Mouse (Mus musculus) embryonic stem cell, embryonic (primary cell): ENCODE measurements at regions not wholly inside any gene's neighbourhood (a gene's known extent, or its start where the extent isn't known, plus 50 kb on each side); places are given as distances from the start of the nearest gene placed in this dataset.
"Not testable (repeated sequence)": the region's sequence is repeated elsewhere in the genome, so short reads cannot be mapped to it uniquely, and the experiment has no call there.

Experiments used
- CTCF ChIA-PET, 4 experiments: fragments of 300-600 bp in 2 of 4; fragments of 350-600 bp in 2 of 4; sonication (Branson Sonifier 250); formaldehyde crosslinking; loops; one replicate each; lab custom pipeline; 2022; ENCODE audit warnings: inconsistent platforms in 2 of 4; lab: Charles Lee
- POLR2A ChIA-PET, 4 experiments: fragments of 300-600 bp in 2 of 4; fragments of 350-600 bp in 2 of 4; sonication (Branson Sonifier 250); formaldehyde crosslinking; loops; one replicate each; lab custom pipeline; 2022; ENCODE audit warnings: antibody characterized with exemption in 4 of 4, inconsistent platforms in 1 of 4; lab: Charles Lee

DNA sequence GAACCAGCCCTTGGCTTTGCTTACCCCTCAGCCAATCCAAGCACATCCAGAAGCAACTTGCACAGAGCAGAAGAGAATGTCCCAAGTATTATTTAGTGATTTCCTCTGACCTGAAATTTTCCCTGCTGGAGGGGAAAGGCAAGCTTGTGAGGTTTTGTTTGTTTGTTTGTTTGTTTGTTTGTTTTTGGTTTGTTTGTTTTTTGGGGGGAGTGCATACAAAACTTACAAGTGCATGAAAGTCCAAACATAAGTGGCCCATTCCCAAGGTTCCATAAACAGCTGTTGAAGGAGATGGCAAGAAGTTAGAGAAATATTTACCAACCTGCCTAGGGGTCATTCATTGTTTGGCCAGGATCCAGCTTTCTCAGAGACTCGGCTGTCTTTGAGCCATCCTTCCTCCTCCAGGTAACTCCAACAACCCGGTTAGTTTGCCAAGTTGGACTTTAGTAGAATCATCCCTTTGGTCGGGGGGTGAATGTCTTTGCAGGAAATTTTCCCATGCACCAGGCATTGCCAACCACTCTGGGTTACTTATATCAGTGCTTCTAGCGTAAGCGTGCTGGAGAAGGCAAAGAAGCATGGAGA is 175.3 kb downstream of the Ifng start:
- ChIA-PET POLR2A (no interaction called here), CTCF (no interaction called here)

- CTCF ChIA-PET: no interaction called here
- POLR2A ChIA-PET: no interaction called here
These were observed 176.6 kb downstream of the Ifng start for GRCm38 (mm10) chr10:118617291-118618044.

GRCm38 (mm10) chr10:118618251-118618650 is 177.4 kb downstream of the Ifng start:
- POLR2A ChIA-PET, CTCF ChIA-PET: not testable (repeated sequence)

- ChIA-PET CTCF (interaction anchor here in 1 of 4 experiments (0.6 kb wide), 1 partner anchor 253 kb away, joined by 3 read pairs; no protein-coding TSS in a partner anchor), POLR2A (interaction anchor here in 1 of 4 experiments (0.7 kb wide), 1 partner anchor 601 kb away, joined by 4 read pairs; no protein-coding TSS in a partner anchor)
These were observed 178.1 kb downstream of the Ifng start for GRCm38 (mm10) chr10:118618766-118619600.

DNA sequence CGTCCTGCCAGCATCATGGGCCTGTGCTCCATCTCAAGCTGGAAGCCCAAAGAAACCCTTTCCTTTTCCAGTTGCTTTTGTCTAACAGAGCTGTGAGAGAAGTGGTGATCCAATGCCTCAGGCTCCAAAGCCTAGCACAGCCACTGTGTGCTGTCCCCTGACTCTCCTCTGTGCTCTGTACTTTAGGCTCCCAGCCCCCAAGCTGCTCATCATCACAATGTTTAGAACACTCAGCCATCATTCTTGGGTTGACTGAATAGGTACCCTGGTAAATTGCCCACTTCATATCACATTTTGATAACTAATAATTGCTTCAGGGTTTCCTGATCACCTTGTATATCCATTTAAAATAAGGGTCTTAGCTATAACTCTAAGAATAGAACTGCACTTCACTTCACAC is 178.8 kb downstream of the Ifng start:
- ChIA-PET POLR2A (interaction anchor here in 1 of 4 experiments (0.7 kb wide), 1 partner anchor 600 kb away, joined by 4 read pairs; no protein-coding TSS in a partner anchor), CTCF (interaction anchor here in 1 of 4 experiments (0.6 kb wide), 1 partner anchor 254 kb away, joined by 3 read pairs; no protein-coding TSS in a partner anchor)

DNA sequence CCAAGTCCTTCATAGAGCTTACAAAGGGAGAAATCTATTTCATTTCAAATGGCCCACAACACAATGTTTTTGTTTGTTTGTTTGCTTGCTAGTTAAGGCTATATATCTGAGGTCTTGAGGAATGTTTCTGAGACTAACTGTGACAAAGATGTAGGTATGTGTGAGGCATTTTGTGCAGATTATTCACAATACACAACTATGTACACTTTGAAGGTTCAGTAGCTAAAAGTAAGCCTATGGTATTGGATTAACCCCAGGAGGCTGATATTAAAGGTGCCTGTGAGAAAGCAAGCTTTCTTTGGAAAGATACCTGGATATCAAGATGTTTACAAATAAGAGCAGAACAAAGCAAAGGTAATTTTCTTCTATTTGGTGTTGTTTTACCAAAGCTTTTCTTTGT is 179.8 kb downstream of the Ifng start:
- ChIA-PET CTCF (no interaction called here), POLR2A (interaction anchor here in 3 of 4 experiments (0.5 to 0.7 kb wide), 4 partner anchors 435 to 1073 kb away, joined by 3 to 4 read pairs (median 4); no protein-coding TSS in a partner anchor)

DNA sequence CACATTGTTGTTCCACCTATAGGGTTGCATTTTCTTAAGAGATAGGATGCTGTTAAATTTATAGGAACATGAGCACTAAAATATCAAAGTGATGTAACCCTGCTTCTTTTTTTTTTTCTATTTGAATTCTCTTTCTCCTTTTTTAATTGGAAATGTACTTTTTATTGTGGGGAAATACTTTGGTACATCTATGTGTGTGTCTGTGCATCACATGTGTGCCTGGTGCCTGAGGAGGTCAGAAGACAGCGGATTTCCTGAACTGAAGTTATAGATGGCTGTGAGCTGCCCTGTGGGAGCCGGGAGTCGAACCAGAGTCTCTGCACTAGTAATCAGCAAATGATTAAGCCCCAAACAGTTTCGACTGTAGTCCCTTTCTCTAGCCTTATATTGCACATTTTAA is 180.7 kb downstream of the Ifng start:
- CTCF ChIA-PET: no interaction called here
- POLR2A ChIA-PET: interaction anchor here in 1 of 4 experiments (0.5 kb wide), 1 partner anchor 1510 kb away, joined by 3 read pairs; no protein-coding TSS in a partner anchor

DNA sequence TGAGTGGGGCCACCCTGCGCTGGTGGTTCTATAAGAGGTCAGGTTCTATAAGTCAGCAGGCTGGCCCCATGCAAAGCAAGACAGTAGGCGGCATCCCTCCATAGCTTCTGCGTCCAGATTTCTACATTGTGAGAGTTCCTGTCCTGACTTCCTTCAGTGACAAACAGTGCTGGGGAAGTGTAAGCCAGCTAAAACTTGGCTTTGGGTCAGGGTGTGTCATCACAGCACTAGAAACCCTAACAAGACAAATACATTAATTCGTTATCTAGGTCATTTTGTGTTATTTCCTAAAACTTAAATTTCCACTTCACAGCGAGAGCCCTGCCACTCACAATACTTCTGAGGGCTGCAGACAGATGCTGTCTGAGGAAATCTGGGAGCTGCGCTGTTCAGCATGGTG is 181.3 kb downstream of the Ifng start:
- CTCF ChIA-PET: no interaction called here
- POLR2A ChIA-PET: no interaction called here

DNA sequence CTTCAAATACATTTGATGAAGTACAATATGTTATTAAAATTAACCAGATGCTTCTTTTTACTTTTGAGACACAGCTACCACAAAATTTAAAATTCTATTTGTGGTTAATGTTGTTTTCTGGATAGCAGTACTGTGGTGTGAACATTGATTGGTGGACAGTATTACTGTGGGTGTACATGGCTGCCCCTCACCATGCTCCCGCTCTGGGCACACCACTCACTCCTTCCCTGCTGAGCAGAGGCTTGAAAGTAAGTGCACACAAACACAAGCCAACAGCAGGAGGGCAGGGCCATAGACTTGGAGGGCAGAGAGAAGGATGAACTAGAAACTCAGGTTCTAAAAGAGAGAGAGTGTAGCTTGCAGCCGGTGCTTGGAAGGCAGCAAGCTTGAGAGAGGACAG is 182.1 kb downstream of the Ifng start:
- POLR2A ChIA-PET: no interaction called here
- CTCF ChIA-PET: no interaction called here

GRCm38 (mm10) chr10:118624368-118624767 is 183.5 kb downstream of the Ifng start:
- CTCF ChIA-PET: no interaction called here

GRCm38 (mm10) chr10:118628000-118628399 is 187.2 kb downstream of the Ifng start:
- POLR2A ChIA-PET: no interaction called here
- CTCF ChIA-PET: no interaction called here

More at GRCm38 (mm10) chr10:118624368-118624767, 183.5 kb downstream of the Ifng start:
- POLR2A ChIA-PET: no interaction called here

- CTCF ChIA-PET: interaction anchor here in 1 of 4 experiments (0.6 kb wide), 1 partner anchor 249 kb away, joined by 4 read pairs; no protein-coding TSS in a partner anchor
- POLR2A ChIA-PET: interaction anchor here in 2 of 4 experiments (0.5 to 0.6 kb wide), 2 partner anchors 57 to 681 kb away, joined by 5 to 6 read pairs; no protein-coding TSS in a partner anchor
These were observed 188.7 kb downstream of the Ifng start for GRCm38 (mm10) chr10:118629360-118630040.

GRCm38 (mm10) chr10:118631786-118632185 is 190.9 kb downstream of the Ifng start:
- CTCF ChIA-PET: no interaction called here
- POLR2A ChIA-PET: no interaction called here

DNA sequence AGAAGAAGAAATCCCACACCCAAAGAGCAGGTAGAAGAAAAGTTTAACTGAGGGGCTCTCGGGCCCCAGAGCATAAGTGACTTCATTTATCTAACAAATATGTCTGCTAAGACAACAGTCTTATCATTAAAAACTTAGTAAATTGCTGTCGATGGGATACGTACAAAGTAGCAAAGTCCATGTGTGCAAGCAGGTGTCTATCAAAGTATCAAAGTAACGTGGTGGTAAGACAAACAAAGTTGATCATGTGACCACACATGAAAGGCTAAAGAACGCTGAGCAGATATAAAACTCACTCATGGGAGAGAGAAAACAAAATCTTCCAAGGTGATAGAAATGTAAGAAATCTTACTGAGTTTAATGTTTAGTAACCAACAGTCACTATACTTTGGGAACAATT is 191.3 kb downstream of the Ifng start:
- POLR2A ChIA-PET: no interaction called here

DNA sequence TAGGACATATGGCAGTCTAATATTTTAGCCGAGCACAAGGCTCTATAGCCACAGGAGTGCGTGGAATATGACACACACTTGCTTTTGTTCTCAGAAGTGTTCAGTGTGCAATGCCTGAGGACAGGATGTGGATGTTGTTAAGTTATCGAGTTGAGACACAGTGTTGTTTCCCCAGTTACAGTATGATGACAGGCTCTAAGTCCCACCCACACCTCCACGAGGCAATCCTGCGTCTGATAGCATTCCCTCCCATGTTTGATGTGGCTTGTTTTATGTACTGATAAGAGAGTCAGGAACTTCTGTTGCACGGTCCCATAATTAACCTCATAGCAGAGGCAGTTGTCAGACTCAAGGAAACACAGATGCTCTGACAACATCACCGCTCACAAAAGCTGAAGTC is 192.6 kb downstream of the Ifng start:
- POLR2A ChIA-PET: no interaction called here
- CTCF ChIA-PET: no interaction called here

More for the DNA sequence above, 191.3 kb downstream of the Ifng start:
- CTCF ChIA-PET: no interaction called here

DNA sequence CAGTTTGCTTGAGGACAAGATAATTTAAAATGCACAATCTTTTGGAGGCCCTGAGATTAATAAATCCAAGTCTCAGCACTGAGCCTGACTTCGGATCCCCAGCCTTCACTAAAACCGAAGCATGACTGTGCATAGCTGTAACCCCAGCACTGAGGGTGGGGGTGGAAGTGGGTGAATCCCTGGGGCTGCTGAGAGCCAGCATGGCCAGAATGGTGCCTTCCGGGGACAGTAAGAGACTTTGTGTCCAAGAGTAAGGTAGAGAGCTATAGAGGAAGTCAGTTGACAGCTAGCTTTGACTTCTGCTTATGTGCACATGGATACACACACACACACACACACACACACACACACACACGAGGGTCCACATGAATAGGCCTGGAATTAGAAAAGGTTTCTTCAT is 198.3 kb downstream of the Ifng start:
- CTCF ChIA-PET: no interaction called here

DNA sequence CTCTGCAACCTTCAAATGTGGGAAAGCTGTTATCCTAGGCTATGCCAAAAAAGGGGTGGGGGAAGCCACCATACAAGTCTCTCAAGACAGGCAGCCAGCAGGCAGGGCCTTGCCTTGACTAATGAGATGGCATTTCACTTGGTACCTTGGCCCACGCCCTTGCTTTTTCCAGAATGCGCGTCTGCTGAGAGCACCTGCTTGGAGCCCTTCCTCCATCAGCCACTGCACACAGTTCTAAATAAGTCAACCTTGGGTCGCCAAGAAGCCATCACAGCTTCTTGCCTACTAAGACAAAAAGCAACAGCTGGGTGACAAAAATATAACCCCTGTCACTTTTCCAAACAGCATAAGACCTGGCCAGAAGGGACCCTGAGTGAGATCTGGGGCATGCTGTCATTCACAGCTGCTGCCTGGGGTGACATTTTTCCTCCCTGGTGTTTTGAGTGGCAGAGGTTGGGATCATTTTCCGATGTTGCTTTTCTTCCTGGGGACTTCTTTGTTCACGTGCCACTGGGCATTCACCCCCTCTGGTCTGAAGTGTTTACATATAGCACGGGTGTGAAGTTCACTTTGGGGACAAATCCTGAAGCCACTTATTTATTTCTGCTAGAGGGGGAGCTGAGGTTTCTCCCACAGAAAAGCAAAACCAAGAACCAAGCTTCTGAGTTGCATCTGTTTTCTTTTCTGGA is 199.4 kb downstream of the Ifng start:
- CTCF ChIA-PET: interaction anchor here in 1 of 4 experiments (0.6 kb wide), 1 partner anchor 751 kb away, joined by 3 read pairs; no protein-coding TSS in a partner anchor
- POLR2A ChIA-PET: no interaction called here

More for the DNA sequence above, 198.3 kb downstream of the Ifng start:
- POLR2A ChIA-PET: no interaction called here

DNA sequence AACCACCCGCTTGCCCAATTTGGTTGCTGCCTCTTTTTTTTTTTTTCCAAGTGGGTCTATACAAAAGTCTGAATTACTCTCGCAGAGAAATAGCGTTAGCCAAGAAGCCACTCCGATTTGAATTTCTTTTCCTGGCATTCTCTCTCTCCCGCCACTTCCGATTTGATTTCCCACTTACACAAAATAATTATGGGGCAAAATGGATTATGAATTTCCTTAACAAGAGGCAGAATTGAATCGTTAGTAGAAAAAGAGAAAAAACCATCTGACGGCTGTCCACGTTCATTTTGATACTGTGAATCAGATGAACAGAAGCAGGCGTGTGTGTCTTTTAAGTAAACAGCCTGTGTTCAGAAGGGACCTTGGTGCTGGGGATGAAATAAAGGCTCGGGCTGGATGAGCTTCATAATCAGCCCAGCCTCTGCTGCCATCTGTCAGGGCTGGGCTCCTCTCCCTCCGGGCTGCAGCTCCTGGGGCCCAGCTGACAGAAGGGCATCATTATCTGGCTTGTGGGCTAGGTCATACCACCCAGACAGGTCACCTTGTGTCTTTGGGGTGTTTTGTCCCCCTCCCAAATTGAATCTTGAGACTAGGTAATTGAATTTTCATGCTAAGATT is 200.1 kb downstream of the Ifng start:
- ChIA-PET CTCF (no interaction called here), POLR2A (interaction anchor here in 1 of 4 experiments (0.8 kb wide), 1 partner anchor 11 kb away, joined by 5 read pairs; no protein-coding TSS in a partner anchor)
